Mouse (Mus musculus): ENCODE results near the gene Paqr7. TPM values are rescaled to one million over a fixed set of nuclear protein-coding genes. Genes with fewer than 3 reads are reported as not detected.

Gene Paqr7
- polyA plus RNA-seq, 1 experiment from 2014 or later: 1.1 TPM

DNA sequence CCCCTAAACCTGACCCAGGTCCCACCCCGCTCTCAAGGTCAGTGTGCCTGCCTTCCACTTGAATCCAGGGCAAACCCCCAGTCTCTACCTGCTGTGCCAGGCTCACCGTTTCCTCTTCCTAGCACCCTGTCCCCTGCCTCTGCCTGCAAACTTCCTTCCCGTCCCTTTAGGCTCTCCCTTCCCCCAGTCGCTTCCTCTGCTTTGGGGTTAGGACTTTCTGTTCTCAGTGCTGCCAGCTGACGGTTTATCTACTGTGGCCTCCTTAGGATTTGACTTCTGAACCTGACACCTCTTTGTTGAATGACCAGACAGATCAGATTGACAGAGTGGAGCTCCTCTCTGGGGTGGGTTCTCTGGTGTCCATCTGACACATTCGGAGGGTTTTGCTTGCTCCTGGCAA lies 41.2 kb upstream of the Paqr7 start:
- H3K36me3 ChIP-seq (ENCODE audit: insufficient read depth): no peaks in the 10 kb centered on the region
- no peak overlapping the region; the same call in 1 of the 2 replicates for H3K27ac ChIP-seq (ENCODE audit: low read depth)
- no peak overlapping the region for H3K9ac ChIP-seq
- peaks cover 3% of the 10 kb centered on the region; the same call in 1 of the 2 replicates for H3K4me1 ChIP-seq (ENCODE audit: insufficient read depth)
- peaks cover 28% of the 10 kb centered on the region for H3K27me3 ChIP-seq (ENCODE audit: insufficient read depth, low read length)
- no peaks in the 10 kb centered on the region for H3K9me3 ChIP-seq (ENCODE audit: low read depth, low read length)
- H3K4me2 ChIP-seq: no peak overlapping the region
- DNase-seq (no peak), ATAC-seq (ENCODE audit: insufficient read depth) (no peak)
- no peak for TF ChIP-seq CTCF (IDR thresholded peaks at IDR 0.05; ENCODE audit: low read depth)
- H3K4me3 ChIP-seq (ENCODE audit: low read depth, low read length): no peak overlapping the region
- WGBS: 24% methylated on average over 6 of the region's 6 CpGs

- Histone ChIP-seq H3K27ac (ENCODE audit: low read depth) (no peak overlapping the region), H3K4me3 (ENCODE audit: low read depth, low read length) (no peak overlapping the region), H3K4me1 (ENCODE audit: insufficient read depth) (0 out of 2 replicates have a peak, but pooled peaks cover 3% of the 10 kb centered on the region), H3K9me3 (ENCODE audit: low read depth, low read length) (no peaks in the 10 kb centered on the region), H3K36me3 (ENCODE audit: insufficient read depth) (no peaks in the 10 kb centered on the region), H3K27me3 (ENCODE audit: insufficient read depth, low read length) (peaks cover 25% of the 10 kb centered on the region), H3K4me2 (no peak overlapping the region), H3K9ac (no peak overlapping the region)
- DNase-seq (no peak), ATAC-seq (ENCODE audit: insufficient read depth) (no peak)
- 56% methylated on average over 7 of the region's 7 CpGs for WGBS
- TF ChIP-seq CTCF (IDR thresholded peaks at IDR 0.05; ENCODE audit: low read depth): no peak
Measured at GRCm38 (mm10) chr4:134457130-134457825, 39.2 kb upstream of the Paqr7 start.

- H3K27ac ChIP-seq (ENCODE audit: low read depth): no peak overlapping the region
- DNase-seq (no peak), ATAC-seq (ENCODE audit: insufficient read depth) (no peak)
- no peaks in the 10 kb centered on the region for H3K36me3 ChIP-seq (ENCODE audit: insufficient read depth)
- H3K4me2 ChIP-seq: no peak overlapping the region
- H3K27me3 ChIP-seq (ENCODE audit: insufficient read depth, low read length): peaks cover 14% of the 10 kb centered on the region
- TF ChIP-seq CTCF (IDR thresholded peaks at IDR 0.05; ENCODE audit: low read depth): no peak
- no peak overlapping the region for H3K9ac ChIP-seq
- no peak overlapping the region for H3K4me3 ChIP-seq (ENCODE audit: low read depth, low read length)
- WGBS: 74% methylated on average over 5 of the region's 5 CpGs
- H3K4me1 ChIP-seq (ENCODE audit: insufficient read depth): 0 out of 2 replicates have a peak, but pooled peaks cover 3% of the 10 kb centered on the region
- H3K9me3 ChIP-seq (ENCODE audit: low read depth, low read length): no peaks in the 10 kb centered on the region
Measured at GRCm38 (mm10) chr4:134458856-134459255, 37.6 kb upstream of the Paqr7 start.

- 58% methylated on average over 10 of the region's 10 CpGs for WGBS
- H3K9me3 ChIP-seq (ENCODE audit: low read depth, low read length): no peaks in the 10 kb centered on the region
- no peak overlapping the region for H3K9ac ChIP-seq
- H3K27me3 ChIP-seq (ENCODE audit: insufficient read depth, low read length): 0 out of 2 replicates have a peak, but pooled peaks cover 2% of the 10 kb centered on the region
- TF ChIP-seq CTCF (IDR thresholded peaks at IDR 0.05; ENCODE audit: low read depth): no peak
- 0 out of 2 replicates have a peak, but pooled peaks cover under 1% of the 10 kb centered on the region for H3K4me1 ChIP-seq (ENCODE audit: insufficient read depth)
- no peak overlapping the region for H3K4me2 ChIP-seq
- no peak for ATAC-seq (ENCODE audit: insufficient read depth)
- H3K4me3 ChIP-seq (ENCODE audit: low read depth, low read length): no peak overlapping the region
- H3K36me3 ChIP-seq (ENCODE audit: insufficient read depth): no peaks in the 10 kb centered on the region
- no peak overlapping the region for H3K27ac ChIP-seq (ENCODE audit: low read depth)
- DNase-seq: no peak
Measured at GRCm38 (mm10) chr4:134460277-134460676, 36.2 kb upstream of the Paqr7 start.

GRCm38 (mm10) chr4:134461252-134461651 lies 35.2 kb upstream of the Paqr7 start:
- Histone ChIP-seq H3K4me1 (ENCODE audit: insufficient read depth) (no peaks in the 10 kb centered on the region), H3K36me3 (ENCODE audit: insufficient read depth) (no peaks in the 10 kb centered on the region), H3K9ac (no peak overlapping the region), H3K9me3 (ENCODE audit: low read depth, low read length) (no peaks in the 10 kb centered on the region), H3K27me3 (ENCODE audit: insufficient read depth, low read length) (no peaks in the 10 kb centered on the region), H3K27ac (ENCODE audit: low read depth) (no peak overlapping the region), H3K4me2 (no peak overlapping the region), H3K4me3 (ENCODE audit: low read depth, low read length) (no peak overlapping the region)
- TF ChIP-seq CTCF (IDR thresholded peaks at IDR 0.05; ENCODE audit: low read depth): no peak
- ATAC-seq (ENCODE audit: insufficient read depth) (no peak), DNase-seq (no peak)
- WGBS: 64% methylated on average over 5 of the region's 5 CpGs

DNA sequence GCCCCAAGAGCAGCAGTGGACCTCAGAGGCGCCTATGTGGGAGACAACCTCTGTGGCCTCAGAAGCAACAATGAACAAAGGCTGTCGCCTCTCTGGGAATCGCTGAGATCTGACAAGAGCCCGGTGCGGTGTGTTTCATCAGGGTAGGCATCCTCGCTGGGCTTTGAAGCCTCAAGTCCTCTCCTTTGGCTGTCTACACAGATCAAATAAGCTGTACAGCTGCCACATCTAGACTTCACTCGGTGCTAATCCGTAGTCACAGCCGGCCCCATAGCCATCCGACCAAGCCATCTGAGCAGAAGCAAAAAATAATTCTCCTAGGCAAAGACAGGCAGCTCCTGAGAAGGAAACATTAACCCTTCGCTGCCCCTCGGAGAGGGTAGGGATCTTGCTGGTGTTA lies 30.7 kb upstream of the Paqr7 start:
- Histone ChIP-seq H3K27me3 (ENCODE audit: insufficient read depth, low read length) (no peaks in the 10 kb centered on the region), H3K36me3 (ENCODE audit: insufficient read depth) (peaks cover 8% of the 10 kb centered on the region), H3K4me3 (ENCODE audit: low read depth, low read length) (no peak overlapping the region), H3K4me1 (ENCODE audit: insufficient read depth) (0 out of 2 replicates have a peak, but pooled peaks cover 3% of the 10 kb centered on the region), H3K9ac (no peak overlapping the region), H3K4me2 (no peak overlapping the region), H3K27ac (ENCODE audit: low read depth) (no peak overlapping the region), H3K9me3 (ENCODE audit: low read depth, low read length) (no peaks in the 10 kb centered on the region)
- DNase-seq: no peak
- ATAC-seq (ENCODE audit: insufficient read depth): no peak
- TF ChIP-seq CTCF (IDR thresholded peaks at IDR 0.05; ENCODE audit: low read depth): no peak
- 36% methylated on average over 12 of the region's 12 CpGs for WGBS

GRCm38 (mm10) chr4:134466381-134467262 lies 29.9 kb upstream of the Paqr7 start:
- Histone ChIP-seq H3K9me3 (ENCODE audit: low read depth, low read length) (no peaks in the 10 kb centered on the region), H3K4me1 (ENCODE audit: insufficient read depth) (0 out of 2 replicates have a peak, but pooled peaks cover 3% of the 10 kb centered on the region), H3K36me3 (ENCODE audit: insufficient read depth) (peaks cover 16% of the 10 kb centered on the region), H3K4me3 (ENCODE audit: low read depth, low read length) (peak overlapping the region; percentile 92; the same call in 1 of the 2 replicates), H3K27me3 (ENCODE audit: insufficient read depth, low read length) (no peaks in the 10 kb centered on the region), H3K27ac (ENCODE audit: low read depth) (peak overlapping the region; percentile 66; the same call in 1 of the 2 replicates), H3K4me2 (peak overlapping the region; percentile 96), H3K9ac (peak overlapping the region; percentile 64)
- TF ChIP-seq CTCF (IDR thresholded peaks at IDR 0.05; ENCODE audit: low read depth): no peak
- ATAC-seq (ENCODE audit: insufficient read depth) (no peak), DNase-seq (no peak)
- WGBS: 58% methylated on average over 11 of the region's 11 CpGs

All from lung, embryonic 14.5 days (tissue).